In the genomic region with DNA sequence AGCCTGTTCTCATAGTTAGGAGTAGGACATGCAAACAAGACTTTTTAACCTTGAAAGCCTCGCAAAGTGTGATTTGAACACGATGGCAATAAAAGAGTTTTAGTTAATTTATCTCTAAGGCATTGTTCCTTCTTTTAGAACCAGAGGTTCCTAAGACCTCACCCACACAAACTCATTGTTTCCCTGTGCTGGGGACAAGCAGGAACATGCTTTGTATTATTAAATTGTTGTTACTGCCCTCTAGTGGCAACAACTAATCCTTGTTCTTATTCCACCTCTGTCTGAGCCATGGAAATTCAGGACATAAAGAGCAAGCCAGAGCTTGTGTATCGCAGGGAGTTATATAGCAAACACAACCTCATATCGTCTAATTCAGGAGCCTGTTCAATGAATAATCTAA, we compare ENCODE assay signal across 7 mouse cellular contexts.
DNase-seq lines count a peak whose midpoint lies in the region; ATAC-seq and TF ChIP-seq lines count a peak whose summit lies in the region.

No protein-coding gene starts in this region.

- no peak overlapping the region for H3K9ac ChIP-seq in forebrain, embryonic 15.5 days (replicated peaks)
- H3K9ac ChIP-seq in intestine, embryonic 16.5 days (ENCODE audit: low read depth, low read length): no peak overlapping the region
- no peak overlapping the region for H3K9ac ChIP-seq in lung, postnatal 0 days (replicated peaks; ENCODE audit: low read depth)
- H3K9ac ChIP-seq in stomach, embryonic 16.5 days (ENCODE audit: low read length): no peak overlapping the region

- no peaks in the 10 kb centered on the region for H3K27me3 ChIP-seq in forebrain, embryonic 15.5 days
- H3K27me3 ChIP-seq in intestine, embryonic 16.5 days (replicated peaks; ENCODE audit: control insufficient read depth, insufficient read depth, low read length): no peaks in the 10 kb centered on the region
- H3K27me3 ChIP-seq in lung, postnatal 0 days (replicated peaks; ENCODE audit: insufficient read depth, low read length): no peaks in the 10 kb centered on the region
- no peaks in the 10 kb centered on the region for H3K27me3 ChIP-seq in stomach, embryonic 16.5 days (ENCODE audit: control insufficient read depth, insufficient read depth, low read length)

- 0 out of 2 replicates have a peak overlapping the region, but pooled peaks have one; percentile 43 for H3K27ac ChIP-seq in forebrain, embryonic 15.5 days (replicated peaks)
- H3K27ac ChIP-seq in intestine, embryonic 16.5 days (ENCODE audit: low read length): no peak overlapping the region
- no peak overlapping the region for H3K27ac ChIP-seq in lung, postnatal 0 days (ENCODE audit: low read length)
- no peak overlapping the region for H3K27ac ChIP-seq in stomach, embryonic 16.5 days (ENCODE audit: low read length)

- peak; percentile 86 for ATAC-seq in forebrain, embryonic 15.5 days (replicated peaks)
- peak; percentile 82 for ATAC-seq in intestine, embryonic 16.5 days
- peak; percentile 73 for ATAC-seq in lung, postnatal 0 days
- peak; percentile 60; the same call in 1 of the 2 replicates for ATAC-seq in stomach, embryonic 16.5 days (ENCODE audit: insufficient read depth, low FRiP score)

- no peak for TF ChIP-seq EP300 in lung, postnatal 0 days (IDR thresholded peaks at IDR 0.05)

- WGBS in forebrain, embryonic 15.5 days: 26% methylated on average over 4 of the region's 4 CpGs
- 25% methylated on average over 4 of the region's 4 CpGs for WGBS in intestine, embryonic 16.5 days
- WGBS in lung, postnatal 0 days: 29% methylated on average over 4 of the region's 4 CpGs
- WGBS in stomach, embryonic 16.5 days: 17% methylated on average over 4 of the region's 4 CpGs

- DNase-seq in 3134 (ENCODE audit: extremely low read depth, insufficient read length, low spot score): peak; percentile 1
- DNase-seq in A20 (ENCODE audit: low read depth, low spot score): peak; percentile 8
- peak; percentile 15 for DNase-seq in c-Kit-positive CD71-positive TER-119-positive erythroid progenitor cells, embryonic 14.5 days (ENCODE audit: low spot score)
- DNase-seq in lung, postnatal 0 days (ENCODE audit: low spot score): peak; percentile 87

- H3K4me1 ChIP-seq in forebrain, embryonic 15.5 days: peaks cover 29% of the 10 kb centered on the region
- peaks cover 3% of the 10 kb centered on the region; the same call in 1 of the 2 replicates for H3K4me1 ChIP-seq in intestine, embryonic 16.5 days (ENCODE audit: control insufficient read depth, insufficient read depth, low read length)
- H3K4me1 ChIP-seq in lung, postnatal 0 days (ENCODE audit: insufficient read depth, low read depth, low read length): no peaks in the 10 kb centered on the region
- H3K4me1 ChIP-seq in stomach, embryonic 16.5 days (ENCODE audit: control insufficient read depth, insufficient read depth, low read length): peaks cover 6% of the 10 kb centered on the region; the same call in 1 of the 2 replicates

- H3K4me3 ChIP-seq in forebrain, embryonic 15.5 days: no peak overlapping the region
- H3K4me3 ChIP-seq in intestine, embryonic 16.5 days (ENCODE audit: low read length): no peak overlapping the region
- no peak overlapping the region for H3K4me3 ChIP-seq in lung, postnatal 0 days (ENCODE audit: low read depth, low read length)
- no peak overlapping the region for H3K4me3 ChIP-seq in stomach, embryonic 16.5 days (replicated peaks; ENCODE audit: low read length)

- no peak overlapping the region for H3K4me2 ChIP-seq in forebrain, embryonic 15.5 days (replicated peaks)
- no peak overlapping the region for H3K4me2 ChIP-seq in intestine, embryonic 16.5 days (ENCODE audit: low read depth, low read length)
- no peak overlapping the region for H3K4me2 ChIP-seq in lung, postnatal 0 days (replicated peaks; ENCODE audit: low read depth, low read length)
- no peak overlapping the region for H3K4me2 ChIP-seq in stomach, embryonic 16.5 days (ENCODE audit: low read depth, low read length)

- peak; percentile 77 for TF ChIP-seq CTCF in lung, postnatal 0 days (IDR thresholded peaks at IDR 0.05)

- no peaks in the 10 kb centered on the region for H3K36me3 ChIP-seq in forebrain, embryonic 15.5 days
- H3K36me3 ChIP-seq in intestine, embryonic 16.5 days (ENCODE audit: control insufficient read depth, insufficient read depth, low read length): no peaks in the 10 kb centered on the region
- no peaks in the 10 kb centered on the region for H3K36me3 ChIP-seq in lung, postnatal 0 days (ENCODE audit: insufficient read depth, low read length)
- H3K36me3 ChIP-seq in stomach, embryonic 16.5 days (ENCODE audit: control insufficient read depth, insufficient read depth, low read length): no peaks in the 10 kb centered on the region

- H3K9me3 ChIP-seq in forebrain, embryonic 15.5 days: no peaks in the 10 kb centered on the region
- H3K9me3 ChIP-seq in intestine, embryonic 16.5 days (ENCODE audit: control insufficient read depth, low read length): no peaks in the 10 kb centered on the region
- no peaks in the 10 kb centered on the region for H3K9me3 ChIP-seq in lung, postnatal 0 days (ENCODE audit: low read length)
- H3K9me3 ChIP-seq in stomach, embryonic 16.5 days (replicated peaks; ENCODE audit: control insufficient read depth, low read length): no peaks in the 10 kb centered on the region

Comparison
In these comparisons a context has a peak if more than half of its experiments do, and no peak if none do; other contexts are left out.
1. DNase-seq: peak in every context shown above with its lines; median percentile 87 in lung, postnatal 0 days; 15 in c-Kit-positive CD71-positive TER-119-positive erythroid progenitor cells, embryonic 14.5 days; 8 in A20; 1 in 3134.